Mouse (Mus musculus): ENCODE measurements around the gene Gm8127. TPM values are rescaled to one million over a fixed set of nuclear protein-coding genes. Genes with fewer than 3 reads are reported as not detected.
"Not testable (repeated sequence)": the region's sequence is repeated elsewhere in the genome, so short reads cannot be mapped to it uniquely, and the experiment has no call there.

Gm8127 gene
- polyA plus RNA-seq (2014; fragmentation: Nextera tagmentation; extraction: Ambion mirVana): not detected in 2 replicates

- not testable (repeated sequence) for ATAC-seq (ENCODE audit: insufficient number of reproducible peaks, insufficient read depth, low FRiP score, low read depth); H3K36me3 ChIP-seq (ENCODE audit: control insufficient read depth, insufficient read depth, low read length); H3K27me3 ChIP-seq (ENCODE audit: control insufficient read depth, insufficient read depth, low read length); H3K4me2 ChIP-seq (ENCODE audit: low read length); H3K9ac ChIP-seq (ENCODE audit: low read length); H3K4me3 ChIP-seq (ENCODE audit: control insufficient read depth in 1 of 2, insufficient read depth in 1 of 2, low read depth in 1 of 2, low read length in 2 of 2); H3K27ac ChIP-seq (replicated peaks in 1 of 2; ENCODE audit: control insufficient read depth in 1 of 2, insufficient read depth in 1 of 2, low read depth in 2 of 2, low read length in 2 of 2); H3K9me3 ChIP-seq (ENCODE audit: control insufficient read depth, low read length); H3K4me1 ChIP-seq (ENCODE audit: control insufficient read depth in 2 of 2, insufficient read depth in 2 of 2, low read length in 2 of 2)
- 67% methylated on average over 3 of the region's 3 CpGs for WGBS
Observed at GRCm38 (mm10) chr14:43293503-43293902, at the start of gene Gm8127. Gene Gm8127 (minus strand): TSS chr14:43293832.

DNA sequence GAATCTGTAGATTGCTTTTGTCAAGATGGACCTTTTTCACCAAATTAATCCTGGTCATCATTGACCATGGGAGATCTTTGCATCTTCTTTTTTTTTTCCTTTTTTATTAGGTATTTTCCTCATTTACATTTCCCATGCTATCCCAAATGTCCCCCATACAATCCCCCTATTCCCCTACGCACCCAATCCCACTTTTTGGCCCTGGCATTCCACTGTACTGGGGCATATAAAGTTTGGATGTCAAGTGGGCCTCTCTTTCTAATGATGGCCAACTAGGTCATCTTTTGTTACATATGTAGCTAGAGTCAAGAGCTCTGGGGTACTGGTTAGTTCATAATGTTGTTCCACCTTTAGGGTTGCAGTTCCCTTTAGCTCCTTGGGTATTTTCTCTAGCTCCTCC is 44.0 kb upstream of the Gm8127 start:
- not testable (repeated sequence) for H3K4me3 ChIP-seq (ENCODE audit: control insufficient read depth in 1 of 2, insufficient read depth in 1 of 2, low read depth in 1 of 2, low read length in 2 of 2); H3K9ac ChIP-seq (ENCODE audit: low read length); H3K4me1 ChIP-seq (ENCODE audit: control insufficient read depth in 2 of 2, insufficient read depth in 2 of 2, low read length in 2 of 2); H3K27me3 ChIP-seq (ENCODE audit: control insufficient read depth, insufficient read depth, low read length); H3K36me3 ChIP-seq (ENCODE audit: control insufficient read depth, insufficient read depth, low read length); H3K9me3 ChIP-seq (ENCODE audit: control insufficient read depth, low read length); H3K27ac ChIP-seq (replicated peaks in 1 of 2; ENCODE audit: control insufficient read depth in 1 of 2, insufficient read depth in 1 of 2, low read depth in 2 of 2, low read length in 2 of 2); H3K4me2 ChIP-seq (ENCODE audit: low read length); ATAC-seq (ENCODE audit: insufficient number of reproducible peaks, insufficient read depth, low FRiP score, low read depth)
- 45% methylated on average over 1 of the region's 1 CpGs for WGBS

DNA sequence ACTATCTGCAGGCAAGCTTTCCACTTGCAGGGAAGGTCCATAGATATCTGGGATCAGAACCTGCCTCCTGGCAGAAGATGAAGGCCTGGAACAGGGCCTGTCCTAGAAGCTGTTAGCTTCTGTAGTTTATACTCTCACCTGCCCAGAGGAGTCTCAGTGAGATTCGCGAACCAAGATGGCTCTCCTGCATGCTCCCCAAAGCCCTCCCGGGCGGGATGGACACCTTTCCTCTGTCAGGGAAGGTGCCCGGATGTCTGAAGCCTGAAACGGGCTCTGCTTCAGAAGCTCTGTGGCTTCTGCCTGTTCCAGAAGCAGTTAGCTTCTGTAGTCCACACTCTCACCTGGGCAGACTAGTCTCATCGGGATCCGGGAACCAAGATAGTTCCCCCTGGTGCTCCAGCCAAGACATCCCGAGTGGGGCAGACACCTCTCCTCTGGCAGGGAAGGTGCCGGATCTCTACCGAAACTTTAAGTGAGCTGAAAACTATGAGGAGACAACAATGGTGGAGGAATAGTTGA is 37.8 kb upstream of the Gm8127 start:
- not testable (repeated sequence) for H3K4me1 ChIP-seq (ENCODE audit: control insufficient read depth in 2 of 2, insufficient read depth in 2 of 2, low read length in 2 of 2); ATAC-seq (ENCODE audit: insufficient number of reproducible peaks, insufficient read depth, low FRiP score, low read depth); H3K36me3 ChIP-seq (ENCODE audit: control insufficient read depth, insufficient read depth, low read length); H3K4me2 ChIP-seq (ENCODE audit: low read length); H3K27me3 ChIP-seq (ENCODE audit: control insufficient read depth, insufficient read depth, low read length); H3K27ac ChIP-seq (replicated peaks in 1 of 2; ENCODE audit: control insufficient read depth in 1 of 2, insufficient read depth in 1 of 2, low read depth in 2 of 2, low read length in 2 of 2); H3K4me3 ChIP-seq (ENCODE audit: control insufficient read depth in 1 of 2, insufficient read depth in 1 of 2, low read depth in 1 of 2, low read length in 2 of 2); H3K9ac ChIP-seq (ENCODE audit: low read length); H3K9me3 ChIP-seq (ENCODE audit: control insufficient read depth, low read length)
- WGBS: 83% methylated on average over 9 of the region's 11 CpGs

GRCm38 (mm10) chr14:43328603-43329002 is 35.0 kb upstream of the Gm8127 start:
- H3K4me1 ChIP-seq (ENCODE audit: control insufficient read depth in 2 of 2, insufficient read depth in 2 of 2, low read length in 2 of 2); ATAC-seq (ENCODE audit: insufficient number of reproducible peaks, insufficient read depth, low FRiP score, low read depth); H3K9me3 ChIP-seq (ENCODE audit: control insufficient read depth, low read length); H3K36me3 ChIP-seq (ENCODE audit: control insufficient read depth, insufficient read depth, low read length); H3K27ac ChIP-seq (replicated peaks in 1 of 2; ENCODE audit: control insufficient read depth in 1 of 2, insufficient read depth in 1 of 2, low read depth in 2 of 2, low read length in 2 of 2); H3K4me2 ChIP-seq (ENCODE audit: low read length); H3K9ac ChIP-seq (ENCODE audit: low read length); H3K4me3 ChIP-seq (ENCODE audit: control insufficient read depth in 1 of 2, insufficient read depth in 1 of 2, low read depth in 1 of 2, low read length in 2 of 2); H3K27me3 ChIP-seq (ENCODE audit: control insufficient read depth, insufficient read depth, low read length): not testable (repeated sequence)
- WGBS: 58% methylated on average over 2 of the region's 2 CpGs

DNA sequence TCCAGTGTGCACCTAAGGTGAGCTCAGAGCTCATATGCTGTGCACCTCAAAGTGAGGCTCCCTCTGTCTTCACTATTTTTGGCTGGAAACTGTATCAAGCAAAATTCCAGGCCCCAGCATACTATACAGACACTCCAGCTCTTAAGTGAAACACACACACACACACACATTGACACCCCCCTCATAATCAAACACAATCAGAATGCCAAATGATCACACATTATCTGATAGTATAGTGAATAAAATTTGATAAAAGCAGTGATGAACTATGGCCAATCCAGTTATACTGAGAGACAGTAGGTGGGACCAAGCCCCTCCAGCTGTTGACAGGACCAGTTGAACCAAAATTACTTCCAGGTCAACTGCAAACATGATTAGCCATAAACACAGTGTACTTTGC is 25.9 kb upstream of the Gm8127 start:
- H3K4me3 ChIP-seq (ENCODE audit: control insufficient read depth in 1 of 2, insufficient read depth in 1 of 2, low read depth in 1 of 2, low read length in 2 of 2); H3K4me2 ChIP-seq (ENCODE audit: low read length); H3K9me3 ChIP-seq (ENCODE audit: control insufficient read depth, low read length); H3K36me3 ChIP-seq (ENCODE audit: control insufficient read depth, insufficient read depth, low read length); H3K27me3 ChIP-seq (ENCODE audit: control insufficient read depth, insufficient read depth, low read length); ATAC-seq (ENCODE audit: insufficient number of reproducible peaks, insufficient read depth, low FRiP score, low read depth); H3K4me1 ChIP-seq (ENCODE audit: control insufficient read depth in 2 of 2, insufficient read depth in 2 of 2, low read length in 2 of 2); H3K27ac ChIP-seq (replicated peaks in 1 of 2; ENCODE audit: control insufficient read depth in 1 of 2, insufficient read depth in 1 of 2, low read depth in 2 of 2, low read length in 2 of 2); H3K9ac ChIP-seq (ENCODE audit: low read length): not testable (repeated sequence)

- not testable (repeated sequence) for H3K36me3 ChIP-seq (ENCODE audit: control insufficient read depth, insufficient read depth, low read length); H3K4me3 ChIP-seq (ENCODE audit: control insufficient read depth in 1 of 2, insufficient read depth in 1 of 2, low read depth in 1 of 2, low read length in 2 of 2); H3K27me3 ChIP-seq (ENCODE audit: control insufficient read depth, insufficient read depth, low read length); H3K4me1 ChIP-seq (ENCODE audit: control insufficient read depth in 2 of 2, insufficient read depth in 2 of 2, low read length in 2 of 2); H3K4me2 ChIP-seq (ENCODE audit: low read length); ATAC-seq (ENCODE audit: insufficient number of reproducible peaks, insufficient read depth, low FRiP score, low read depth); H3K9me3 ChIP-seq (ENCODE audit: control insufficient read depth, low read length); H3K9ac ChIP-seq (ENCODE audit: low read length); H3K27ac ChIP-seq (replicated peaks in 1 of 2; ENCODE audit: control insufficient read depth in 1 of 2, insufficient read depth in 1 of 2, low read depth in 2 of 2, low read length in 2 of 2)
- 80% methylated on average over 3 of the region's 3 CpGs for WGBS
Observed at GRCm38 (mm10) chr14:43278681-43279080, 15.0 kb downstream of the Gm8127 start.

GRCm38 (mm10) chr14:43278146-43278545 is 15.5 kb downstream of the Gm8127 start:
- not testable (repeated sequence) for ATAC-seq (ENCODE audit: insufficient number of reproducible peaks, insufficient read depth, low FRiP score, low read depth); H3K27ac ChIP-seq (replicated peaks in 1 of 2; ENCODE audit: control insufficient read depth in 1 of 2, insufficient read depth in 1 of 2, low read depth in 2 of 2, low read length in 2 of 2); H3K4me3 ChIP-seq (ENCODE audit: control insufficient read depth in 1 of 2, insufficient read depth in 1 of 2, low read depth in 1 of 2, low read length in 2 of 2); H3K27me3 ChIP-seq (ENCODE audit: control insufficient read depth, insufficient read depth, low read length); H3K9ac ChIP-seq (ENCODE audit: low read length); H3K9me3 ChIP-seq (ENCODE audit: control insufficient read depth, low read length); H3K4me1 ChIP-seq (ENCODE audit: control insufficient read depth in 2 of 2, insufficient read depth in 2 of 2, low read length in 2 of 2); H3K4me2 ChIP-seq (ENCODE audit: low read length); H3K36me3 ChIP-seq (ENCODE audit: control insufficient read depth, insufficient read depth, low read length)
- WGBS: 41% methylated on average over 4 of the region's 4 CpGs

DNA sequence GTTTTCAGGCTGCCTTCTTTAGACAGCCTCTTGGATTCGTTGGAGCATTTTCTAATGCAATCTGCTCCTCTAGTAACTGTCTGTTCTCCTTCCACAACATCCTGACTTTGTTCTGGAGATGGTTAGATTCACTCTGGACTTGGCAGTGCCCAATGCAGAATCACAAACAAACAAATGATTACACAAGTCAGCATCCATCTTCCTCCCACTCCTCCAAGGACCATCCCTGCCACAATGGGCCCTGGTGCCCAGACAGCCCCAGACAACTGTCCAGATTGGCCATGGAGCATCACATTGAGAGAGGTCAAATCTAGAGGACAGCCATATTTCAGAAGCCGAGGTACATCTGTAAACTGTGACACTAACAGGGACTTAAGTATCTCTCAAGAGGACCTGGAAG is 16.2 kb downstream of the Gm8127 start:
- not testable (repeated sequence) for H3K27me3 ChIP-seq (ENCODE audit: control insufficient read depth, insufficient read depth, low read length); H3K4me3 ChIP-seq (ENCODE audit: control insufficient read depth in 1 of 2, insufficient read depth in 1 of 2, low read depth in 1 of 2, low read length in 2 of 2); ATAC-seq (ENCODE audit: insufficient number of reproducible peaks, insufficient read depth, low FRiP score, low read depth); H3K9me3 ChIP-seq (ENCODE audit: control insufficient read depth, low read length); H3K9ac ChIP-seq (ENCODE audit: low read length); H3K36me3 ChIP-seq (ENCODE audit: control insufficient read depth, insufficient read depth, low read length); H3K4me1 ChIP-seq (ENCODE audit: control insufficient read depth in 2 of 2, insufficient read depth in 2 of 2, low read length in 2 of 2); H3K27ac ChIP-seq (replicated peaks in 1 of 2; ENCODE audit: control insufficient read depth in 1 of 2, insufficient read depth in 1 of 2, low read depth in 2 of 2, low read length in 2 of 2); H3K4me2 ChIP-seq (ENCODE audit: low read length)
- WGBS: 47% methylated on average over 2 of the region's 2 CpGs
